Mouse (Mus musculus): ENCODE measurements around the gene Prdm10.
A peak's percentile ranks its signal among the peaks of the same experiment; 100 is the strongest.

The Prdm10 gene

GRCm38 (mm10) chr9:31304358-31304757 lies 24.0 kb downstream of the Prdm10 start:
- DNase-seq (ENCODE audit: low spot score in 2 of 2) = no peak

- no peak for DNase-seq (ENCODE audit: low spot score in 2 of 2)
Observed at GRCm38 (mm10) chr9:31305117-31305516, 24.8 kb downstream of the Prdm10 start.

GRCm38 (mm10) chr9:31305807-31306206 lies 25.5 kb downstream of the Prdm10 start:
- DNase-seq (ENCODE audit: low spot score in 2 of 2) = no peak

- no peak for DNase-seq (ENCODE audit: low spot score in 2 of 2)
Observed at GRCm38 (mm10) chr9:31307232-31307631, 26.9 kb downstream of the Prdm10 start.

GRCm38 (mm10) chr9:31309041-31309440 lies 28.7 kb downstream of the Prdm10 start:
- no peak for DNase-seq (ENCODE audit: low spot score in 2 of 2)

GRCm38 (mm10) chr9:31310662-31311061 lies 30.3 kb downstream of the Prdm10 start:
- DNase-seq (ENCODE audit: low spot score in 2 of 2) = no peak

GRCm38 (mm10) chr9:31313876-31314275 lies 33.5 kb downstream of the Prdm10 start:
- no peak for DNase-seq (ENCODE audit: low spot score in 2 of 2)

GRCm38 (mm10) chr9:31315983-31316382 lies 35.6 kb downstream of the Prdm10 start:
- no peak for DNase-seq (ENCODE audit: low spot score in 2 of 2)

- DNase-seq (ENCODE audit: low spot score in 2 of 2) = no peak
Observed at GRCm38 (mm10) chr9:31318956-31319355, 38.6 kb downstream of the Prdm10 start.

- DNase-seq (ENCODE audit: low spot score in 2 of 2) = no peak
Observed at GRCm38 (mm10) chr9:31320734-31321133, 40.4 kb downstream of the Prdm10 start.

GRCm38 (mm10) chr9:31321526-31321925 lies 41.2 kb downstream of the Prdm10 start:
- no peak for DNase-seq (ENCODE audit: low spot score in 2 of 2)

- no peak for DNase-seq (ENCODE audit: low spot score in 2 of 2)
Observed at GRCm38 (mm10) chr9:31322090-31322489, 41.8 kb downstream of the Prdm10 start.

GRCm38 (mm10) chr9:31330816-31331215 lies 50.5 kb downstream of the Prdm10 start:
- no peak for DNase-seq (ENCODE audit: low spot score in 2 of 2)

- no peak for DNase-seq (ENCODE audit: low spot score in 2 of 2)
Observed at GRCm38 (mm10) chr9:31331246-31331645, 50.9 kb downstream of the Prdm10 start.

GRCm38 (mm10) chr9:31331906-31332305 lies 51.6 kb downstream of the Prdm10 start:
- DNase-seq (ENCODE audit: low spot score in 2 of 2) = no peak

GRCm38 (mm10) chr9:31332826-31333225 lies 52.5 kb downstream of the Prdm10 start:
- DNase-seq (ENCODE audit: low spot score in 2 of 2) = no peak

- no peak for DNase-seq (ENCODE audit: low spot score in 2 of 2)
Observed at GRCm38 (mm10) chr9:31334991-31335390, 54.7 kb downstream of the Prdm10 start.

- no peak for DNase-seq (ENCODE audit: low spot score in 2 of 2)
Observed at GRCm38 (mm10) chr9:31344289-31344831, 64.0 kb downstream of the Prdm10 start.

GRCm38 (mm10) chr9:31346575-31347080 lies 66.3 kb downstream of the Prdm10 start:
- DNase-seq (ENCODE audit: low spot score in 2 of 2) = no peak

- no peak for DNase-seq (ENCODE audit: low spot score in 2 of 2)
Observed at GRCm38 (mm10) chr9:31348458-31348857, 68.1 kb downstream of the Prdm10 start.

- peak; percentile 39 to 80 for DNase-seq (ENCODE audit: low spot score in 2 of 2)
Observed at GRCm38 (mm10) chr9:31348915-31349314, 68.6 kb downstream of the Prdm10 start.

GRCm38 (mm10) chr9:31352716-31353115 lies 72.4 kb downstream of the Prdm10 start:
- DNase-seq (ENCODE audit: low spot score in 2 of 2) = no peak

- DNase-seq (ENCODE audit: low spot score in 2 of 2) = no peak
Observed at GRCm38 (mm10) chr9:31353518-31353917, 73.2 kb downstream of the Prdm10 start.

GRCm38 (mm10) chr9:31354051-31354450 lies 73.7 kb downstream of the Prdm10 start:
- DNase-seq (ENCODE audit: low spot score in 2 of 2) = no peak

All from spleen, postnatal 4 days (tissue).